Comparison of ENCODE assay signal across 35 mouse cellular contexts in genomic region chr4:71811444-71811843, GRCm38 (mm10). TPM values are rescaled to one million over a fixed set of nuclear protein-coding genes. Genes with fewer than 3 reads are reported as not detected.
DNase-seq lines count a peak whose midpoint lies in the region; ATAC-seq and TF ChIP-seq lines count a peak whose summit lies in the region.
"Had no signal": no experiment of that assay in that cellular context is flagged by ENCODE, and none has a peak within 500 bp of the region (broad histone marks: within the 10 kb centered on the region; RNA-seq: fewer than 3 reads in every experiment).

No protein-coding gene starts in this region.

- 91% methylated on average over 4 of the region's 4 CpGs for WGBS in forebrain, embryonic 14.5 days
- 79% methylated on average over 4 of the region's 4 CpGs for WGBS in forebrain, embryonic 15.5 days
- WGBS in liver, adult 2 months = 47% methylated on average over 4 of the region's 4 CpGs
- 67% methylated on average over 4 of the region's 4 CpGs for WGBS in midbrain, embryonic 14.5 days
- WGBS in lung, adult 2 months = 93% methylated on average over 4 of the region's 4 CpGs

- no peak overlapping the region for H3K27ac ChIP-seq in forebrain, embryonic 14.5 days (ENCODE audit: low read depth, low read length)
- no peak overlapping the region for H3K27ac ChIP-seq in forebrain, embryonic 15.5 days (replicated peaks)
- no peak overlapping the region for H3K27ac ChIP-seq in liver, adult 2 months (replicated peaks; ENCODE audit: insufficient read depth, low read depth, low read length)
- no peak overlapping the region for H3K27ac ChIP-seq in midbrain, embryonic 14.5 days (replicated peaks; ENCODE audit: low read depth, low read length)
- H3K27ac ChIP-seq: embryonic facial prominence, embryonic 10.5 days; embryonic facial prominence, embryonic 13.5 days; heart, adult 2 months; heart, embryonic 10.5 days; heart, embryonic 13.5 days; hindbrain, embryonic 14.5 days had no signal

- H3K36me3 ChIP-seq in forebrain, embryonic 14.5 days (ENCODE audit: control insufficient read depth, insufficient read depth, low read length) = no peaks in the 10 kb centered on the region
- no peaks in the 10 kb centered on the region for H3K36me3 ChIP-seq in forebrain, embryonic 15.5 days
- H3K36me3 ChIP-seq in liver, adult 2 months (ENCODE audit: control insufficient read depth, insufficient read depth, low read length) = no peaks in the 10 kb centered on the region
- H3K36me3 ChIP-seq in midbrain, embryonic 14.5 days (ENCODE audit: control insufficient read depth, insufficient read depth, low read length) = no peaks in the 10 kb centered on the region
- H3K36me3 ChIP-seq: embryonic facial prominence, embryonic 10.5 days; embryonic facial prominence, embryonic 13.5 days; G1E; heart, embryonic 10.5 days; heart, embryonic 13.5 days had no signal

- H3K4me1 ChIP-seq in forebrain, embryonic 14.5 days (ENCODE audit: control insufficient read depth, insufficient read depth, low read length) = peaks cover 8% of the 10 kb centered on the region; the same call in 1 of the 2 replicates
- H3K4me1 ChIP-seq in forebrain, embryonic 15.5 days = peaks cover 12% of the 10 kb centered on the region
- no peaks in the 10 kb centered on the region; the same call in 1 of the 2 replicates for H3K4me1 ChIP-seq in liver, adult 2 months (ENCODE audit: control insufficient read depth, insufficient read depth, low read length)
- H3K4me1 ChIP-seq in midbrain, embryonic 14.5 days (ENCODE audit: control insufficient read depth, insufficient read depth, low read length) = no peaks in the 10 kb centered on the region
- no peaks in the 10 kb centered on the region for H3K4me1 ChIP-seq in lung, adult 2 months (ENCODE audit: control insufficient read depth, insufficient read depth, low read length)
- H3K4me1 ChIP-seq: embryonic facial prominence, embryonic 10.5 days; embryonic facial prominence, embryonic 13.5 days; heart, embryonic 10.5 days; heart, embryonic 13.5 days had no signal

- TF ChIP-seq CTCF in liver, adult 2 months (IDR thresholded peaks at IDR 0.05; ENCODE audit: low read depth, low read length) = no peak
- no peak for TF ChIP-seq CTCF in brain, embryonic 14.5 days (IDR thresholded peaks at IDR 0.05; ENCODE audit: borderline replicate concordance, extremely low read depth, insufficient read depth, insufficient read length)
- no peak for TF ChIP-seq CTCF in lung, adult 2 months (IDR thresholded peaks at IDR 0.05; ENCODE audit: insufficient read depth, low read length)

- H3K4me2 ChIP-seq in forebrain, embryonic 14.5 days (ENCODE audit: low read length) = no peak overlapping the region
- H3K4me2 ChIP-seq in forebrain, embryonic 15.5 days (replicated peaks) = no peak overlapping the region
- H3K4me2 ChIP-seq in midbrain, embryonic 14.5 days (ENCODE audit: low read length) = no peak overlapping the region
- H3K4me2 ChIP-seq: embryonic facial prominence, embryonic 13.5 days; heart, embryonic 13.5 days; hindbrain, embryonic 14.5 days had no signal

- DNase-seq in forebrain, embryonic 14.5 days (ENCODE audit: low spot score) = peak; percentile 15
- DNase-seq in liver, adult 2 months (ENCODE audit: extremely low read depth, low read depth, low spot score) = peak; percentile 12
- no peak for DNase-seq in liver
- peak; percentile 38 for DNase-seq in brain, embryonic 14.5 days (ENCODE audit: low read depth)
- peak; percentile 24 for DNase-seq in midbrain, embryonic 14.5 days
- DNase-seq in T-cell, adult 2 months (ENCODE audit: low spot score) = no peak
- DNase-seq in lung, adult 2 months = no peak
- DNase-seq: adrenal gland, adult 2 months; adrenal gland, postnatal 14 days; B cell, adult 2 months; cerebellum, adult 11-12 months; cerebellum, adult 8-10 months; cerebellum, postnatal 10 days; cerebellum, postnatal 36 days; embryo, embryonic 11 days; gastrocnemius, postnatal 10 days; gastrocnemius, postnatal 36 days; heart, adult 2 months; heart, postnatal 14 days; heart, postnatal 4 days had no signal

- no peak for TF ChIP-seq POLR2A in liver, adult 2 months (IDR thresholded peaks at IDR 0.05; ENCODE audit: extremely low read depth, insufficient read depth, low read length)
- no peak for TF ChIP-seq POLR2A in brain, embryonic 14.5 days (IDR thresholded peaks at IDR 0.05; ENCODE audit: borderline replicate concordance, extremely low read depth, insufficient read depth, insufficient read length, poor library complexity, severe bottlenecking)
- no peak for TF ChIP-seq POLR2A in lung, adult 2 months (IDR thresholded peaks at IDR 0.05; ENCODE audit: borderline replicate concordance, extremely low read depth, low read depth, low read length)

- H3K27me3 ChIP-seq in forebrain, embryonic 14.5 days (replicated peaks; ENCODE audit: control insufficient read depth, insufficient read depth, low read length) = no peaks in the 10 kb centered on the region
- no peaks in the 10 kb centered on the region for H3K27me3 ChIP-seq in forebrain, embryonic 15.5 days
- no peaks in the 10 kb centered on the region; the same call in 1 of the 2 replicates for H3K27me3 ChIP-seq in liver, adult 2 months (ENCODE audit: control insufficient read depth, insufficient read depth, low read length)
- no peaks in the 10 kb centered on the region for H3K27me3 ChIP-seq in midbrain, embryonic 14.5 days (ENCODE audit: control insufficient read depth, insufficient read depth, low read length)
- H3K27me3 ChIP-seq: CH12.LX; embryonic facial prominence, embryonic 13.5 days; heart, embryonic 13.5 days; Patski had no signal

- H3K9me3 ChIP-seq in forebrain, embryonic 14.5 days (replicated peaks; ENCODE audit: control insufficient read depth, low read length) = no peaks in the 10 kb centered on the region
- no peaks in the 10 kb centered on the region for H3K9me3 ChIP-seq in forebrain, embryonic 15.5 days
- no peaks in the 10 kb centered on the region for H3K9me3 ChIP-seq in midbrain, embryonic 14.5 days (ENCODE audit: control insufficient read depth, low read length)
- H3K9me3 ChIP-seq: embryonic facial prominence, embryonic 10.5 days; embryonic facial prominence, embryonic 13.5 days; G1E; heart, embryonic 10.5 days; heart, embryonic 13.5 days had no signal

- no peak for ATAC-seq in forebrain, embryonic 14.5 days
- no peak for ATAC-seq in forebrain, embryonic 15.5 days (replicated peaks)
- no peak for ATAC-seq in midbrain, embryonic 14.5 days (ENCODE audit: low FRiP score, low TSS enrichment)
- ATAC-seq: forebrain, embryonic 16.5 days; Patski had no signal

- no peaks in the 10 kb centered on the region for H3K79me2 ChIP-seq in liver, adult 2 months (ENCODE audit: control insufficient read depth, insufficient read depth, low read length)

- no peak overlapping the region for H3K4me3 ChIP-seq in forebrain, embryonic 14.5 days (ENCODE audit: low read depth, low read length)
- H3K4me3 ChIP-seq in forebrain, embryonic 15.5 days = no peak overlapping the region
- no peak overlapping the region for H3K4me3 ChIP-seq in liver, adult 2 months (ENCODE audit: insufficient read depth, low read depth, low read length)
- no peak overlapping the region for H3K4me3 ChIP-seq in midbrain, embryonic 14.5 days (replicated peaks; ENCODE audit: low read depth, low read length)
- no peak overlapping the region for H3K4me3 ChIP-seq in lung, adult 2 months (replicated peaks; ENCODE audit: extremely low read depth, low read depth, low read length)
- H3K4me3 ChIP-seq: embryonic facial prominence, embryonic 10.5 days; embryonic facial prominence, embryonic 13.5 days; erythroblast, embryonic 14.5 days; heart, adult 2 months; heart, embryonic 10.5 days; heart, embryonic 13.5 days had no signal

- H3K9ac ChIP-seq in forebrain, embryonic 14.5 days (ENCODE audit: low read length) = no peak overlapping the region
- H3K9ac ChIP-seq in forebrain, embryonic 15.5 days (replicated peaks) = no peak overlapping the region
- H3K9ac ChIP-seq in liver, adult 2 months (ENCODE audit: low read depth, low read length) = no peak overlapping the region
- H3K9ac ChIP-seq in midbrain, embryonic 14.5 days (replicated peaks; ENCODE audit: low read length) = no peak overlapping the region
- H3K9ac ChIP-seq: embryonic facial prominence, embryonic 13.5 days; heart, embryonic 13.5 days; hindbrain, embryonic 14.5 days had no signal

RNA-seq across cellular contexts. Expression of gene Gm11232, which starts 53.7 kb away (rescaled TPM):
- not detected in 2 replicates for polyA plus RNA-seq in forebrain, embryonic 14.5 days (2014; fragmentation: Nextera tagmentation; extraction: Ambion mirVana)
- not detected in 2 replicates for polyA plus RNA-seq in forebrain, embryonic 15.5 days (2015; fragmentation: Nextera tagmentation; extraction: Ambion mirVana)
- not detected in 2 replicates for total RNA-seq in liver, adult 2 months (2014; rRNA removed)
- polyA plus RNA-seq in liver, adult 2 months (2012; rRNA removed) = not detected in 2 replicates
- polyA plus RNA-seq in brain, embryonic 14.5 days (2012; rRNA removed) = 0.07 TPM in 1 of 2 replicates, not detected in the other
- polyA plus RNA-seq in midbrain, embryonic 14.5 days (2014; fragmentation: Nextera tagmentation; extraction: Ambion mirVana) = not detected in 2 replicates
- not detected in 2 replicates for polyA plus RNA-seq in lung, adult 2 months (2012; rRNA removed)
- total RNA-seq: adrenal gland, adult 2 months; adrenal gland, postnatal 14 days; CH12.LX; gastrocnemius, adult 18-20 months; gastrocnemius, postnatal 10 days; gastrocnemius, postnatal 36 days; granulocyte monocyte progenitor cell, adult 5-6 weeks; heart, adult 2 months; heart, postnatal 14 days; heart, postnatal 4 days had no signal
- polyA plus RNA-seq: adrenal gland, adult 2 months; cortical plate, adult 2 months; embryonic facial prominence, embryonic 13.5 days; erythroblast, embryonic 14.5 days; forebrain, embryonic 16.5 days; G1E; heart, adult 2 months; heart, embryonic 16.5 days; hindbrain, embryonic 14.5 days; Patski had no signal

Comparison
In these comparisons a context has a peak if more than half of its experiments do, and no peak if none do; other contexts are left out.
1. DNase-seq: peak in forebrain, embryonic 14.5 days (single experiment), liver, adult 2 months (single experiment), brain, embryonic 14.5 days (single experiment) and midbrain, embryonic 14.5 days (single experiment); none in liver (single experiment), T-cell, adult 2 months (single experiment) and lung, adult 2 months (single experiment).